Mouse (Mus musculus) stomach, embryonic 14.5 days (tissue): ENCODE results near the gene Csf2rb2. TPM values are rescaled to one million over a fixed set of nuclear protein-coding genes. Genes with fewer than 3 reads are reported as not detected.
"Not testable (repeated sequence)": the region's sequence is repeated elsewhere in the genome, so short reads cannot be mapped to it uniquely, and the experiment has no call there.

Source experiments
- ATAC-seq: fragments of 200-750 bp; cut with Nextera tagmentation; 2 replicates; pipeline ENCODE4 v1.8.0; 2017; ENCODE audit warnings: low read depth, moderate TSS enrichment; ENCODE audit not compliant: insufficient number of reproducible peaks, insufficient read depth, low FRiP score
- H3K27ac ChIP-seq: fragments of 300-500 bp; sonication (generic); 2 replicates; pipeline ENCODE4 v1.5.1; 2014; ENCODE audit warnings: mild to moderate bottlenecking, low read length, moderate library complexity, mixed read lengths
- H3K27me3 ChIP-seq: fragments of 300-500 bp; sonication (generic); 2 replicates; pipeline ENCODE4 v1.6.1; 2014; ENCODE audit warnings: low read length, control low read depth, mixed read lengths; ENCODE audit not compliant: control insufficient read depth, insufficient read depth
- H3K36me3 ChIP-seq: fragments of 300-500 bp; sonication (generic); 2 replicates; pipeline ENCODE4 v1.6.1; 2014; ENCODE audit warnings: mild to moderate bottlenecking, control low read depth, low read length, moderate library complexity, mixed read lengths; ENCODE audit not compliant: control insufficient read depth, insufficient read depth
- H3K4me1 ChIP-seq: fragments of 300-500 bp; sonication (generic); 2 replicates; pipeline ENCODE4 v1.6.1; 2014; ENCODE audit warnings: low read length, control low read depth, mixed read lengths; ENCODE audit not compliant: control insufficient read depth, insufficient read depth
- H3K4me2 ChIP-seq: fragments of 300-500 bp; sonication (generic); replicated peaks from 2 replicates; pipeline ENCODE4 v1.6.1; 2014; ENCODE audit warnings: low read depth, low read length, control low read depth
- H3K4me3 ChIP-seq: fragments of 300-500 bp; sonication (generic); 2 replicates; pipeline ENCODE4 v1.5.1; 2014; ENCODE audit warnings: low read depth, low read length, control low read depth
- H3K9ac ChIP-seq: fragments of 300-500 bp; sonication (generic); replicated peaks from 2 replicates; pipeline ENCODE4 v1.6.1; 2014; ENCODE audit warnings: low read depth, mild to moderate bottlenecking, control low read depth, low read length, moderate library complexity, mixed read lengths
- H3K9me3 ChIP-seq: fragments of 300-500 bp; sonication (generic); 2 replicates; pipeline ENCODE4 v1.6.1; 2016; ENCODE audit warnings: low read depth, low read length, control low read depth; ENCODE audit not compliant: control insufficient read depth
- WGBS: fragments of 180-500 bp; shearing (Covaris S2); extraction: QIAGEN DNeasy Blood & Tissue Kit; methylation state at CpG from one replicate; pipeline ENCODE4 v1.1.7; 2014; 5-methylcytosine and 5-hydroxymethylcytosine counted together
- polyA plus RNA-seq: library from polyadenylated mRNA; unstranded; fragments of >200 nt; fragmentation: Nextera tagmentation; extraction: Ambion mirVana; gene quantifications from 2 replicates; pipeline ENCODE4 v1.2.1, GENCODE M21; 2014

The Csf2rb2 gene
- polyA plus RNA-seq, 1 experiment from 2014 or later = 0.19 TPM

GRCm38 (mm10) chr15:78332981-78333380, 27.5 kb upstream of the Csf2rb2 start:
- Histone ChIP-seq H3K9ac (no peak overlapping the region), H3K9me3 (no peaks in the 10 kb centered on the region), H3K4me2 (no peak overlapping the region), H3K4me1 (no peaks in the 10 kb centered on the region), H3K27ac (no peak overlapping the region), H3K36me3 (no peaks in the 10 kb centered on the region), H3K4me3 (no peak overlapping the region), H3K27me3 (no peaks in the 10 kb centered on the region)
- 68% methylated on average over 6 of the region's 6 CpGs for WGBS
- ATAC-seq = no peak

- no peaks in the 10 kb centered on the region for H3K27me3 ChIP-seq
- no peak overlapping the region for H3K27ac ChIP-seq
- no peak overlapping the region for H3K4me2 ChIP-seq
- H3K4me1 ChIP-seq = no peaks in the 10 kb centered on the region
- no peaks in the 10 kb centered on the region for H3K9me3 ChIP-seq
- H3K9ac ChIP-seq = no peak overlapping the region
- H3K4me3 ChIP-seq = no peak overlapping the region
- WGBS = 51% methylated on average over 5 of the region's 5 CpGs
- H3K36me3 ChIP-seq = no peaks in the 10 kb centered on the region
- ATAC-seq = no peak
These were observed 26.2 kb upstream of the Csf2rb2 start for GRCm38 (mm10) chr15:78331523-78332340.

GRCm38 (mm10) chr15:78330706-78331105, 25.2 kb upstream of the Csf2rb2 start:
- 91% methylated on average over 4 of the region's 4 CpGs for WGBS
- H3K27me3 ChIP-seq = no peaks in the 10 kb centered on the region
- H3K4me3 ChIP-seq = no peak overlapping the region
- no peak for ATAC-seq
- no peaks in the 10 kb centered on the region for H3K4me1 ChIP-seq
- H3K36me3 ChIP-seq = no peaks in the 10 kb centered on the region
- H3K9me3 ChIP-seq = no peaks in the 10 kb centered on the region
- H3K9ac ChIP-seq = no peak overlapping the region
- H3K27ac ChIP-seq = no peak overlapping the region
- H3K4me2 ChIP-seq = no peak overlapping the region

- not testable (repeated sequence) for H3K4me2 ChIP-seq, ATAC-seq, H3K9me3 ChIP-seq, H3K4me1 ChIP-seq, H3K27ac ChIP-seq, H3K4me3 ChIP-seq, H3K9ac ChIP-seq, H3K36me3 ChIP-seq, H3K27me3 ChIP-seq
- WGBS = 77% methylated on average over 6 of the region's 6 CpGs
These were observed 24.5 kb upstream of the Csf2rb2 start for GRCm38 (mm10) chr15:78329972-78330371.

DNA sequence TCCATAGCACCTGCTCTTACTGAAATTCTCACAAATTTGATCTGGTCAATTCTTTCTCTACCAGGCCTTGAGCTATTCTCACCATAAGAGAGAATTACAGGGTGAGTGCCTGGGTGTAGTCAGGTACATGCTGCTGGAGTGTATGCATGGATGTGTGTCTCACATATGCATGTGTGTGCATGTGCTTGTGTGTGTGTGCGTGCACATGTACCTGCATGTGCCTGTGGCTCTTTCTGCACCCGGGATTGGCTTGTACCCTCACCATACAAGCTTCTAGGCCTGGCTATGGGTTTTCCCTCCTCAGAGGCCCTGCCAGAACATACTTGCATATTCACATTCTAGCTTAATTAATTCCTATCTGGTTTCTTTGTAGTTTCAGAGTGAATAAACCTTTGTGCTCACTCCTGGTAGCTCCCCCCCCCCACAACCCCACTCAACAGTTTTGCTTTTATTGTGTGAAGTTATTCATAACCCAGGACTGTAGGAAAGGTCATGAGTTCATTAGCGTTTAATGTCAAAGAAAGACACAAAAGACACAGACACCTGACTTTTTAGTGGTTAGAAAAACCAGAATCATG, 23.1 kb upstream of the Csf2rb2 start:
- H3K27me3 ChIP-seq = no peaks in the 10 kb centered on the region
- H3K4me2 ChIP-seq = no peak overlapping the region
- no peak overlapping the region for H3K27ac ChIP-seq
- no peaks in the 10 kb centered on the region for H3K36me3 ChIP-seq
- 82% methylated on average over 3 of the region's 3 CpGs for WGBS
- H3K9ac ChIP-seq = no peak overlapping the region
- no peaks in the 10 kb centered on the region for H3K4me1 ChIP-seq
- no peak overlapping the region for H3K4me3 ChIP-seq
- H3K9me3 ChIP-seq = no peaks in the 10 kb centered on the region
- ATAC-seq = no peak

DNA sequence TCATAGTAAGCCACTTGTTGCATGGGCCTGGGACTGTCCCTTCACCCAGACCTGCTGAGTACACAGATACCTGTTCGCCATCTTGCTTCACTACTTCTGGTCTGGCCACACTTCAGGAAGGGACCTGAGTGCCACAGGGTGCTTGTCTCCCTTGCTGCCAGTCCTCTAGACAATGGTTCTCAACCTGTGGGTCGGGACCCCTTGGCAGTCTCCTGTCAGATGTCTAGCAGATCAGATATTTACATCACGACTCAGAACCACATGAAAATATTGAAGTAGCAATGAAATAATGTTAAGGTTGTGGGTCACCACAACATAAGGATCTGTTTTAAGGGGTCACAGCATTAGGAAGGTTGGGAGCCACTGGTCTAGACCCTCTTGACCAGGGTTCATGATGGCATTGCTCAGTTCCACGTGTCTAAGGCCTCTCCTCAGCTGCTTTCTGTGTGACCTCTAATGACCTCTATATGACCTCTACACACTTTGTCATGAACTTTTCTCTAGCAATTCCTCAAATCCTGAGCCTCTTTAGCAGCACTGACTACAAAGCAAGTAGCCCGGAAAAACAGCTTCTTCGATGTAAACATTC, 22.3 kb upstream of the Csf2rb2 start:
- not testable (repeated sequence) for H3K4me3 ChIP-seq, H3K27me3 ChIP-seq, ATAC-seq, H3K4me1 ChIP-seq, H3K9me3 ChIP-seq, H3K27ac ChIP-seq, H3K4me2 ChIP-seq, H3K9ac ChIP-seq, H3K36me3 ChIP-seq
- WGBS = 64% methylated on average over 6 of the region's 6 CpGs

GRCm38 (mm10) chr15:78326747-78327146, 21.2 kb upstream of the Csf2rb2 start:
- H3K4me2 ChIP-seq = no peak overlapping the region
- H3K27ac ChIP-seq = no peak overlapping the region
- H3K4me1 ChIP-seq = no peaks in the 10 kb centered on the region
- WGBS = 89% methylated on average over 10 of the region's 10 CpGs
- H3K4me3 ChIP-seq = no peak overlapping the region
- H3K36me3 ChIP-seq = no peaks in the 10 kb centered on the region
- no peaks in the 10 kb centered on the region for H3K27me3 ChIP-seq
- no peaks in the 10 kb centered on the region for H3K9me3 ChIP-seq
- no peak for ATAC-seq
- H3K9ac ChIP-seq = no peak overlapping the region

DNA sequence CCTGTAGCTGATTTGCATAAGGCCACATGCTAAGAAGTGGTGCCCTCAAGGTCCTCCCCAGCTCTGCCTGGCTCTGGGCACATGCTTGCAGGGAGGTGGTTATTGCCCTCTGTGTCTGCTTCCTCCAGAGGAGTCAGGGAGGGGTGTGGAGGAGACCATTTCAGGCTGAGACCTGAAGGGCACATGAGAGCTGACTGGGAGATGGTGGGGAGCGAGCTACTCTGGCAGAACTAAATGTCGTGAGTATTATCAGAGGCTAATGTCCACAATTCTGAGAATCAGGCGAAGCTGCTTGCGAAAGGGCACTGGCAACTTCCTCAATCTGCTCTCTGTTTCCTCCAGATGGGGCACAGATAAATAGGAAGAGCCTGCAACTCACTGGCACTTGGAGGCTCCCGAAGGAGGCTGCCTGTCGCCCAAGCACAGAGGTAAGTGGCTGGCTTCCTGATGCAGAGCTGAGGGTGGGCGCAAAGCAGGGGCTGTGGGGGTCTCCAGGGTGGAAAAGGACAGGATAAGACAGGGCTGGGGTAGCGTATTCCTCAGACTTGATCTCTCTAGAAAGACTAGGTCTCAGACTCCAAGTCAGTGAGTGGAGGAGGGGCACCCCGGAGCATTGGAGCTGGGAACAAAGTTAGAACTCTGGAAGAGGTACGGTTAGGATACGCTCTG, 20.3 kb upstream of the Csf2rb2 start, which contains the start of gene Csf2rb:
Gene Csf2rb (plus strand): TSS at position 82 of the 669 bp plus-strand sequence.
- Histone ChIP-seq H3K36me3 (no peaks in the 10 kb centered on the region), H3K4me1 (0 out of 2 replicates have a peak, but pooled peaks cover 4% of the 10 kb centered on the region), H3K9me3 (no peaks in the 10 kb centered on the region), H3K4me3 (no peak within 1 kb of the TSS), H3K4me2 (no peak within 1 kb of the TSS), H3K9ac (no peak within 1 kb of the TSS), H3K27ac (no peak within 1 kb of the TSS), H3K27me3 (no peaks in the 10 kb centered on the region)
- WGBS = 76% methylated on average over 11 of the region's 11 CpGs
- ATAC-seq = no peak
